Mouse (Mus musculus) forebrain, embryonic 11.5 days (tissue): Measurements from ENCODE around the gene Yy1. TPM values are rescaled to one million over a fixed set of nuclear protein-coding genes. Genes with fewer than 3 reads are reported as not detected.

ENCODE experiments used
- ATAC-seq: fragments of 200-750 bp; cut with Nextera tagmentation; replicated peaks from 2 replicates; pipeline ENCODE4 v1.8.0; 2017; ENCODE audit warnings: moderate TSS enrichment; ENCODE audit not compliant: low FRiP score
- DNase-seq: peaks from one replicate; pipeline ENCODE4 v3.0.0-alpha.2; 2017; ENCODE audit warnings: low spot score
- H3K27ac ChIP-seq: fragments of 300-500 bp; sonication (generic); 2 replicates; pipeline ENCODE4 v1.5.1; 2014; ENCODE audit warnings: low read depth, low read length
- H3K27me3 ChIP-seq: fragments of 300-500 bp; sonication (generic); 2 replicates; pipeline ENCODE4 v1.6.1; 2014; ENCODE audit warnings: mild to moderate bottlenecking, low read length, mixed read lengths; ENCODE audit not compliant: control insufficient read depth, insufficient read depth
- H3K36me3 ChIP-seq: fragments of 300-500 bp; sonication (generic); 2 replicates; pipeline ENCODE4 v1.6.1; 2014; ENCODE audit warnings: mild to moderate bottlenecking, low read length, moderate library complexity, mixed read lengths; ENCODE audit not compliant: control insufficient read depth, insufficient read depth
- H3K4me1 ChIP-seq: fragments of 300-500 bp; sonication (generic); replicated peaks from 2 replicates; pipeline ENCODE4 v1.6.1; 2014; ENCODE audit warnings: low read length, mixed read lengths; ENCODE audit not compliant: control insufficient read depth, insufficient read depth
- H3K4me2 ChIP-seq: fragments of 300-500 bp; sonication (generic); 2 replicates; pipeline ENCODE4 v1.6.1; 2014; ENCODE audit warnings: low read depth, mild to moderate bottlenecking, low read length, moderate library complexity, mixed read lengths; ENCODE audit not compliant: severe bottlenecking
- H3K4me3 ChIP-seq: fragments of 300-500 bp; sonication (generic); 2 replicates; pipeline ENCODE4 v1.5.1; 2014; ENCODE audit warnings: low read depth, low read length
- H3K9ac ChIP-seq: fragments of 300-500 bp; sonication (generic); 2 replicates; pipeline ENCODE4 v1.6.1; 2014; ENCODE audit warnings: low read length
- H3K9me3 ChIP-seq: fragments of 300-500 bp; sonication (generic); 2 replicates; pipeline ENCODE4 v1.6.1; 2016; ENCODE audit warnings: low read length, mixed read lengths; ENCODE audit not compliant: control insufficient read depth
- WGBS: fragments of 180-500 bp; shearing (Covaris S2); extraction: QIAGEN DNeasy Blood & Tissue Kit; methylation state at CpG from one replicate; pipeline ENCODE4 v1.1.7; 2014; 5-methylcytosine and 5-hydroxymethylcytosine counted together
- polyA plus RNA-seq: library from polyadenylated mRNA; unstranded; fragments of >200 nt; fragmentation: Nextera tagmentation; extraction: Ambion mirVana; gene quantifications from 2 replicates; pipeline ENCODE4 v1.2.1, GENCODE M21; 2014

Gene Yy1
- polyA plus RNA-seq, 1 experiment from 2014 or later: 22.1 TPM

- H3K4me2 ChIP-seq: no peak overlapping the region
- H3K36me3 ChIP-seq: no peaks in the 10 kb centered on the region
- WGBS: 65% methylated on average over 9 of the region's 9 CpGs
- no peak overlapping the region for H3K4me3 ChIP-seq
- no peak for DNase-seq
- no peak overlapping the region for H3K27ac ChIP-seq
- no peak for ATAC-seq
- no peaks in the 10 kb centered on the region for H3K27me3 ChIP-seq
- H3K9me3 ChIP-seq: no peaks in the 10 kb centered on the region
- H3K4me1 ChIP-seq: no peaks in the 10 kb centered on the region
- H3K9ac ChIP-seq: no peak overlapping the region
These were observed 29.5 kb upstream of the Yy1 start for GRCm38 (mm10) chr12:108763057-108763796.

- no peaks in the 10 kb centered on the region for H3K9me3 ChIP-seq
- H3K4me1 ChIP-seq: no peaks in the 10 kb centered on the region
- ATAC-seq (no peak), DNase-seq (no peak)
- H3K9ac ChIP-seq: no peak overlapping the region; the same call in 1 of the 2 replicates
- H3K27ac ChIP-seq: 0 out of 2 replicates have a peak overlapping the region, but pooled peaks have one; percentile 18
- H3K4me2 ChIP-seq: no peak overlapping the region
- H3K4me3 ChIP-seq: no peak overlapping the region
- H3K36me3 ChIP-seq: no peaks in the 10 kb centered on the region
- WGBS: 79% methylated on average over 22 of the region's 22 CpGs
- H3K27me3 ChIP-seq: no peaks in the 10 kb centered on the region
These were observed 27.7 kb upstream of the Yy1 start for GRCm38 (mm10) chr12:108764917-108765678.

DNA sequence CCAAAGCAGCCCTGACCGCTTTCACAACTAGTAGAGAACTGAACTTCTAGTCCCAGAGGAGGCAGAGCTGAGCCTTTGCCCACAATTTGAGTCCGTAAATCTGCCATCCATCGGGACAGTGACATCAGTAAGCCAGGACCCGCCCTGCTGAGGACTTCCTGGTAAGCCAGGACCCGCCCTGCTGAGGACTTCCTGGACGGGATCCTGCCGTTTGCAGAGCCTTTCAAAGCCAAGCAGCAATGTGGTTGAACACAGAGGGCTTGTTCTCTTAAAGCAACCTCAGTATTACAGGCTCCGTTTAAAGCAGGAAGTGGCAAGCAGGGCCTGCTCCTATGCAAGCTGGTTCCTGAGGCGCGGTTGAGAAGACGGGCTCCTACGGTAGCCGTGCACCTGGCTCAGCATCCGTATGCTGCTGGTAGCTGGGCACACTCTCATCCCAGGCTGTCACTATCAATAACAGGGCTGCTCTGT lies 27.0 kb upstream of the Yy1 start:
- WGBS: 38% methylated on average over 14 of the region's 14 CpGs
- DNase-seq: no peak

GRCm38 (mm10) chr12:108766316-108766715 lies 26.5 kb upstream of the Yy1 start:
- H3K9me3 ChIP-seq: no peaks in the 10 kb centered on the region
- H3K27me3 ChIP-seq: no peaks in the 10 kb centered on the region
- H3K4me1 ChIP-seq: no peaks in the 10 kb centered on the region
- H3K4me2 ChIP-seq: peak overlapping the region; percentile 27; the same call in 1 of the 2 replicates
- peak overlapping the region; percentile 33; the same call in 1 of the 2 replicates for H3K9ac ChIP-seq
- H3K27ac ChIP-seq: no peak overlapping the region
- DNase-seq (no peak), ATAC-seq (no peak)
- H3K36me3 ChIP-seq: no peaks in the 10 kb centered on the region
- 74% methylated on average over 10 of the region's 10 CpGs for WGBS
- H3K4me3 ChIP-seq: no peak overlapping the region

More for the DNA sequence above, 27.0 kb upstream of the Yy1 start:
- peak overlapping the region; percentile 27; the same call in 1 of the 2 replicates for H3K4me2 ChIP-seq
- no peak for ATAC-seq
- H3K27me3 ChIP-seq: no peaks in the 10 kb centered on the region
- no peaks in the 10 kb centered on the region for H3K9me3 ChIP-seq
- 0 out of 2 replicates have a peak overlapping the region, but pooled peaks have one; percentile 18 for H3K27ac ChIP-seq
- H3K9ac ChIP-seq: peak overlapping the region; percentile 33
- no peak overlapping the region for H3K4me3 ChIP-seq
- no peaks in the 10 kb centered on the region for H3K4me1 ChIP-seq
- H3K36me3 ChIP-seq: no peaks in the 10 kb centered on the region

DNA sequence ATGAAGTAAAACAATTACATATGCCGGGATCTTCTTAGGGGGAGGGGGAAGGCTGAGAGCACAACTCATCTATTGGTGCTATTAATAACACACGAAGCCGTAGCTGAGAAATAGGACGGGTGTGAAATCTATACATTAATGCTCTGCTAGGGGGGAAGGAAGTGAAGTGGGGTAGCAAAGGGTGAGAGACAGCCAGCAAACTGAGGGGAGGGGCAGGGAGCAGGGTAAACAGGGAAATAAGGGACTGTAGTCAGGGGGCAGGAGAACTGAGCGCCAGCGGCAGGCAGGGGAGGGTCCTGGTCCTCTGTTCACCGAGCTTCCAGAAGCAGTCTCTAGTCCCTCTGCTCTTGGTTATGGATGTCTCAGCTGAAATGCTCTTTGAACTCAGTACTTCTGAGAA lies 25.9 kb upstream of the Yy1 start:
- H3K9me3 ChIP-seq: no peaks in the 10 kb centered on the region
- DNase-seq: no peak
- H3K27me3 ChIP-seq: no peaks in the 10 kb centered on the region
- no peaks in the 10 kb centered on the region for H3K4me1 ChIP-seq
- ATAC-seq: no peak
- no peak overlapping the region for H3K9ac ChIP-seq
- H3K4me3 ChIP-seq: no peak overlapping the region
- 66% methylated on average over 7 of the region's 7 CpGs for WGBS
- H3K27ac ChIP-seq: no peak overlapping the region
- no peak overlapping the region for H3K4me2 ChIP-seq
- H3K36me3 ChIP-seq: no peaks in the 10 kb centered on the region

- H3K36me3 ChIP-seq: no peaks in the 10 kb centered on the region
- no peak overlapping the region for H3K4me2 ChIP-seq
- no peaks in the 10 kb centered on the region for H3K9me3 ChIP-seq
- H3K9ac ChIP-seq: no peak overlapping the region
- no peak overlapping the region for H3K4me3 ChIP-seq
- no peaks in the 10 kb centered on the region for H3K27me3 ChIP-seq
- no peak overlapping the region for H3K27ac ChIP-seq
- no peaks in the 10 kb centered on the region for H3K4me1 ChIP-seq
- DNase-seq (no peak), ATAC-seq (no peak)
- 90% methylated on average over 11 of the region's 11 CpGs for WGBS
These were observed 24.4 kb upstream of the Yy1 start for GRCm38 (mm10) chr12:108768196-108768854.

DNA sequence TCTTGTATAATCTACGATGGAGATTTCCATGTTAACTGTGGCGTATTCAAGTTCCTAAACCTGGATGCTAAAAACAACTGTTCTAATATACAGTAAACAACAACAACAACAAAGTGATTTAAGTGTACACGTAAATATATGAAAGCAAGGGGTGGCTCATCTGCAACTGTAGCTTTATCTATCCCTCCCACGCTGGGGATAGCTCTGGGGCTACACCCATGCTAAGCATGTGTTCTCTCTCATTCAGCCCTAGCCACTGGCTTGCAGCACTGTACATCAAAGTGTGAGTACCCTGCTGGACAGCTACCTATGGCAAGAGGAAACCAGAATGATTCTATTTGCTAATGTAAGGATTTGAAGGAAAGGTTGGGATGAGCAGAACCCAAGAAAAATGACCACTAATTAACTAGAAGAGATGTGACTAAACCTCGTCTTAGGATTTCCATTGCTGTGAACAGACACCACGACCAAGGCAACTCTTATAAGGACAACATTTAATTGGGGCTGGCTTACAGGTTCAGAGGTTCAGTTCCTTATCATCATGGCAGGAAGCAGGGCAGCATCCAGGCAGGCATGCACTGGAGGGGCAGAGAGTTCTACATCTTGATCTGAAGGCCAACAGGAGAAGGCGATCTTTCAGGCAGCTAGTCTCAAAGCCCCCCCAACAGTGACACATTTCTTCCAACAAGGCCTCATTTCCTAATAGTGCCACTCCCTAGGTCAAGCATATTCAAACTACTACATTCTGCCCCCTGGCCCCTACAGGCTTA lies 12.5 kb upstream of the Yy1 start:
- no peaks in the 10 kb centered on the region for H3K4me1 ChIP-seq
- ATAC-seq (no peak), DNase-seq (no peak)
- no peak overlapping the region for H3K27ac ChIP-seq
- peaks cover 2% of the 10 kb centered on the region; the same call in 1 of the 2 replicates for H3K9me3 ChIP-seq
- WGBS: 94% methylated on average over 7 of the region's 7 CpGs
- H3K36me3 ChIP-seq: no peaks in the 10 kb centered on the region; the same call in 1 of the 2 replicates
- H3K27me3 ChIP-seq: no peaks in the 10 kb centered on the region
- no peak overlapping the region for H3K4me2 ChIP-seq
- H3K9ac ChIP-seq: no peak overlapping the region
- no peak overlapping the region for H3K4me3 ChIP-seq

DNA sequence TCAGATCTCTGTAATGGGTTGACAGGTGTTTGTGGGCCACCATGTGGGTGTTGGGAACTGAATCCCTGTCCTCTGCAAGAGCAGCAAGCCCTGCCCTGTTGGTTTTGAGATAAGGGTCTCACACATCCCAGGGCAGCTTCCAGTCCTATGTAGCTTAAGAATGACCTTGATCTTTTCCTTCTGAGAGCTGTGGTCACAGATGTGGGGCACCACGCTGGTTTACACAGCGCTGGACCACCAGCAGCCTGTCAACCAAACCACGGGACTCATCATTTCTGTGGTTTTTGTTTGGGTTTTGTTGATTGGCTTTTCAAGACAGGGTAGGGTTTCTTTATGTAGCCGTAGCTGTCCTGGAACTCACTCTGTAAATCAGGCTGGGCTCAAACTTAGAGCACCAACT lies 7.6 kb upstream of the Yy1 start:
- Histone ChIP-seq H3K4me3 (no peak overlapping the region), H3K4me1 (no peaks in the 10 kb centered on the region), H3K36me3 (no peaks in the 10 kb centered on the region; the same call in 1 of the 2 replicates), H3K9ac (no peak overlapping the region), H3K27me3 (no peaks in the 10 kb centered on the region), H3K4me2 (no peak overlapping the region), H3K27ac (no peak overlapping the region), H3K9me3 (peaks cover 2% of the 10 kb centered on the region; the same call in 1 of the 2 replicates)
- DNase-seq (no peak), ATAC-seq (no peak)
- 89% methylated on average over 4 of the region's 4 CpGs for WGBS
